Mouse (Mus musculus) ES-E14 (cell line): ENCODE results near the gene Tspo2. TPM values are rescaled to one million over a fixed set of nuclear protein-coding genes. Genes with fewer than 3 reads are reported as not detected.

Experiments used
- DNase-seq: peaks from one replicate; pipeline ENCODE4 v3.0.0-alpha.2; 2013; ENCODE audit warnings: low read depth, low spot score
- H3K27ac ChIP-seq: 2 replicates; pipeline ENCODE4 v1.5.1; 2012; ENCODE audit warnings: low read depth, mild to moderate bottlenecking, low read length, moderate library complexity, mixed read lengths; ENCODE audit not compliant: poor library complexity, insufficient read depth, severe bottlenecking
- H3K36me3 ChIP-seq: 2 replicates; pipeline ENCODE4 v1.6.1; 2012; ENCODE audit warnings: mild to moderate bottlenecking, low read length, moderate library complexity, mixed read lengths; ENCODE audit not compliant: control insufficient read depth, poor library complexity, insufficient read depth, severe bottlenecking
- H3K4me1 ChIP-seq, 2 experiments: fragments of 150-350 bp in 1 of 2; sonication (generic) in 1 of 2; 2 replicates each; pipeline ENCODE4 v1.6.1; 2012; ENCODE audit warnings: low read length in 2 of 2, mild to moderate bottlenecking in 1 of 2, mixed read lengths in 1 of 2; ENCODE audit not compliant: control insufficient read depth in 2 of 2, insufficient read depth in 2 of 2, poor library complexity in 1 of 2
- H3K4me3 ChIP-seq, 2 experiments: fragments of 150-350 bp in 1 of 2; sonication (generic) in 1 of 2; 2 replicates each; pipeline ENCODE4 v1.5.1; 2012; ENCODE audit warnings: low read length in 2 of 2, low read depth in 1 of 2, mild to moderate bottlenecking in 1 of 2, mixed read lengths in 1 of 2; ENCODE audit not compliant: insufficient read depth in 1 of 2, poor library complexity in 1 of 2, severe bottlenecking in 1 of 2
- H3K9ac ChIP-seq: 2 replicates; pipeline ENCODE4 v1.6.1; 2012; ENCODE audit warnings: low read depth, mild to moderate bottlenecking, low read length, mixed read lengths; ENCODE audit not compliant: poor library complexity, insufficient read depth, severe bottlenecking
- H3K9me3 ChIP-seq: fragments of 150-350 bp; sonication (generic); 2 replicates; pipeline ENCODE4 v1.6.1; 2012; ENCODE audit warnings: low read depth, mild to moderate bottlenecking, low read length; ENCODE audit not compliant: control insufficient read depth, insufficient read depth
- CHD2 ChIP-seq: IDR thresholded peaks from 2 replicates; pipeline ENCODE4 v1.6.1; 2014; ENCODE audit warnings: mild to moderate bottlenecking, low read depth, low read length, inconsistent platforms
- HCFC1 ChIP-seq: IDR thresholded peaks from 2 replicates; pipeline ENCODE4 v1.6.1; 2012; ENCODE audit warnings: low read length, inconsistent platforms, borderline replicate concordance; ENCODE audit not compliant: insufficient read depth
- MAFK ChIP-seq: IDR thresholded peaks from 2 replicates; pipeline ENCODE4 v1.6.1; 2014; ENCODE audit warnings: mild to moderate bottlenecking, low read depth, low read length, inconsistent platforms; ENCODE audit not compliant: insufficient read depth
- ZC3H11A ChIP-seq: IDR thresholded peaks from 2 replicates; pipeline ENCODE4 v1.6.1; 2012; ENCODE audit warnings: low read depth, mild to moderate bottlenecking, inconsistent platforms, low read length, borderline replicate concordance
- ZNF384 ChIP-seq: IDR thresholded peaks from 2 replicates; pipeline ENCODE4 v1.6.1; 2012; ENCODE audit warnings: low read depth, low read length, inconsistent platforms
- in situ Hi-C, 2 experiments: fragments of 600-800 bp; cut with MboI; formaldehyde crosslinking; loops; one replicate each; pipeline ENCODE4 v1.15.1; 2025; ENCODE audit warnings: low sequenced_read_pairs in 2 of 2, inconsistent platforms in 1 of 2; ENCODE audit not compliant: unreplicated experiment in 2 of 2
- total RNA-seq: library from RNA; depleted of rRNA; stranded (reverse); fragments of 300-350 nt; gene quantifications from 2 replicates; pipeline ENCODE4 v1.2.3, GENCODE M21; 2012

The Tspo2 gene
- total RNA-seq, 1 experiment, result not detected

GRCm38 (mm10) chr17:48433006-48433655 lies 18.2 kb downstream of the Tspo2 start:
- Histone ChIP-seq H3K4me3 (no peak overlapping the region), H3K4me1 (peaks cover 18 to 54% of the 10 kb centered on the region in 2 experiments), H3K27ac (no peak overlapping the region; the same call in 1 of the 2 replicates), H3K36me3 (no peaks in the 10 kb centered on the region), H3K9me3 (no peaks in the 10 kb centered on the region), H3K9ac (peak overlapping the region; percentile 40; the same call in 1 of the 2 replicates)
- in situ Hi-C loops, result no loop called here
- DNase-seq, result no peak
- no peak for TF ChIP-seq CHD2
- TF ChIP-seq ZC3H11A, result no peak
- TF ChIP-seq MAFK, result no peak
- TF ChIP-seq ZNF384, result no peak
- TF ChIP-seq HCFC1, result no peak

DNA sequence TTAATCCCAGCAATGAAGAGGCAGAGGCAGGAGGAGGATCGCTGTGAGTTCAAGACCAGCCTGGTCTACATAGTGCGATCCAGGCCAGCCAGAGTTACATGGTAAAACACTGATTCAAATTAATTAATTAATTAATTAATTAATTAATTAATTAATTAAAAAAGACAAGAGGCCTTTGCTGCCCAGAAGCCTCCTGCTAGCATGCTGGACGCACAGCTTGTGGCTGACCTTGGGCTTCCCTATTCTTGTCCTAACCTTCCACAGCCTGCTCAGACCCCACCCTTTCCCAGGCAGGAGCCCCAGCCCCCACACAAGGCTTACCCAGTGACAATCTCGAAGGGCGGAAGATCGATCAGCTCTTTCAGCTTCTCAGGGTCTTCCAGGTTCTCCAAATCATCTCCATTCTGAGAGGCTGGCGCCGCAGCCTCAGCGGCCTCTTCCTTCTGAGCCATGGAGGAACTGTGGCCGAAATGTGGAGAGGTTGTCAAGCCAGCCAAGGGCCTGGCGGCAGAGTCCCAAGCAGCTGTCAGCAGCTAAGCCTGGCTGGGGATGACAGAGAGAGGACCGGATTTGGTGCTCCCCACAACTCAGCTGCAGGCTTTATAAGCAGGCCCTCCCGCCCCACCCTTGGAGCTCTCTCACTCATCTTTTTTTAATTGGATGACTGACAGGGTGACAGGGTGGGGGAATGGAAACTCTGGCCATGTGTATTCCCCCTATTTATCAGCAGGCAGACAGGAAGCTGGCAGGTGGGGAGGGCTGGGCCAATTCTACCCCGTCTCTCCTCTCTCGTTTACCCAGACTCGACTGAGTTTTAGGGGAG lies 19.0 kb downstream of the Tspo2 start, which contains the start of gene Apobec2:
TSS of gene Apobec2 (minus strand) at position 773 of the 823 bp plus-strand sequence.
- DNase-seq, result no peak
- Histone ChIP-seq H3K4me3 (peak within 1 kb of the TSS; percentile 21 to 60; a peak in 3 of 4 replicates), H3K9me3 (no peaks in the 10 kb centered on the region), H3K27ac (peak within 1 kb of the TSS; percentile 19; the same call in 1 of the 2 replicates), H3K9ac (peak within 1 kb of the TSS; percentile 40; the same call in 1 of the 2 replicates), H3K36me3 (no peaks in the 10 kb centered on the region), H3K4me1 (peaks cover 16 to 50% of the 10 kb centered on the region in 2 experiments)
- no peak for TF ChIP-seq ZC3H11A
- no peak for TF ChIP-seq ZNF384
- TF ChIP-seq HCFC1, result no peak
- no peak for TF ChIP-seq CHD2
- in situ Hi-C loops, result no loop called here

- in situ Hi-C loops, result no loop called here
- peaks cover 11 to 50% of the 10 kb centered on the region in 2 experiments for H3K4me1 ChIP-seq
These were observed 20.3 kb downstream of the Tspo2 start for GRCm38 (mm10) chr17:48431054-48431453.

DNA sequence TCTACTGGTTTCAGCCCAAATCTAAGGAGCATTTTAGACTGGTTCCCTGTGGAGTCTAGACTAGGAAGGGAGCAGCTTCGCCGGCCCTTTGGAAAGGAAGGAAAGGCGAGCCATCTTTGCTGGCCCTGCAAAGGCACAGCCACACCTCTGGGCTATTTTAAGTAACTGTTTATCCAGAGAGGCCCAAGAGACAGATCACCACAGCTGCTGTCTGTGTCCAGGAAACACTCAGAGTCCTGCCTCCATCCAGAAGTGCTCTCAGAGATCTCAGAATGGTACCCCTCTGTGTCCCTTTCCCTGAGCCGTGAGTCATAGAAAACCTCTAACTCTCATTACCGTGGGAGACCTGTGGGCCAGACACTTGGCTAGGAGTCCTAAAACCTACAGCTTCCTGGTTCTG lies 20.9 kb downstream of the Tspo2 start:
- no peak for TF ChIP-seq ZC3H11A
- TF ChIP-seq HCFC1, result no peak
- no peak for TF ChIP-seq MAFK
- no peak for TF ChIP-seq CHD2
- TF ChIP-seq ZNF384, result no peak
- no peak for DNase-seq
- H3K4me1 ChIP-seq, result peaks cover 9 to 50% of the 10 kb centered on the region in 2 experiments
- in situ Hi-C loops, result no loop called here
- 0 out of 4 replicates have a peak overlapping the region, but pooled peaks have one; percentile 10 for H3K4me3 ChIP-seq
- no peaks in the 10 kb centered on the region for H3K36me3 ChIP-seq
- no peaks in the 10 kb centered on the region for H3K9me3 ChIP-seq
- no peak overlapping the region; the same call in 1 of the 2 replicates for H3K9ac ChIP-seq
- H3K27ac ChIP-seq, result no peak overlapping the region; the same call in 1 of the 2 replicates

More at GRCm38 (mm10) chr17:48431054-48431453, 20.3 kb downstream of the Tspo2 start:
- peak overlapping the region; percentile 11; the same call in 1 of the 2 replicates for H3K9ac ChIP-seq
- no peak overlapping the region; the same call in 1 of the 2 replicates for H3K27ac ChIP-seq
- DNase-seq, result no peak
- peak overlapping the region in 1 of 2 experiments; percentile 17; a peak in 1 of 4 replicates for H3K4me3 ChIP-seq
- H3K36me3 ChIP-seq, result no peaks in the 10 kb centered on the region
- no peaks in the 10 kb centered on the region for H3K9me3 ChIP-seq
- TF ChIP-seq CHD2 (no peak), ZC3H11A (no peak), HCFC1 (no peak), ZNF384 (no peak), MAFK (no peak)
